Mouse (Mus musculus): ENCODE data around the gene Hkdc1. TPM values are rescaled to one million over a fixed set of nuclear protein-coding genes. Genes with fewer than 3 reads are reported as not detected.

The Hkdc1 gene
- total and polyA plus RNA-seq, 3 experiments: 0.05 TPM; not detected in 2

DNA sequence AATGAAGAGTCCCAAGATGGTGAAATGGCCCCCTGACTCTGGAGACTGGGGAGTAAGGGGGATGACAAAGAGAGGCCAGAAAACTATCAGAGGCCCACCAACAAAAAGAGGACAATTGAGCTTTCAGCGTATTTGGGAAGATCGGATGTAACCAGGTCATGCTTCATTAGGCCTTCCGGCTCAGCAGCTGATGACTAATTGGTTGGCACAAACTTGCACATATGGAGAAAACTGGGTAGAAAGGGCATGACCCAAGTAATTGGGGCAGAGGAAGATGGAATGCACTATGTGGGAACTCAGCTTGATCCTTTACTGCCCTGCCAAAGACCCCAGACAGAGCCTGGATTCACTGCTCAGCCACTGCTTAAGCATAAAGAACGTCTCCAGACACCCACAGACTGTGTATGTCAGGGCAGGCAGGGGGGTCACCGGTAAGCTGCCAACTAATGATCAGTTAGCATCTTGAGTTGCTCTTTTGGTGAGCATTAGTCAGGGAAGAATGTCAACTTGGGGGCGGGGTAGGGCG lies 3.4 kb downstream of the Hkdc1 start:
- H3K27me3 ChIP-seq (ENCODE audit: insufficient read depth, low read length): peaks cover 11% of the 10 kb centered on the region; the same call in 1 of the 2 replicates
- TF ChIP-seq CTCF (IDR thresholded peaks at IDR 0.05; ENCODE audit: low read depth, low read length): no peak
- no peak for TF ChIP-seq TAL1 (conservative IDR thresholded peaks at IDR 0.05; ENCODE audit: low read depth, low read length)
- no peak for TF ChIP-seq POLR2AphosphoS5 (IDR thresholded peaks at IDR 0.05; ENCODE audit: insufficient replicate concordance, low read depth, low read length)
- no peak for TF ChIP-seq GATA1 (IDR thresholded peaks at IDR 0.05; ENCODE audit: borderline replicate concordance, low read length)
- no peak for TF ChIP-seq GATA2 (IDR thresholded peaks at IDR 0.05; ENCODE audit: borderline replicate concordance, low read depth, low read length)
- DNase-seq (ENCODE audit: low spot score) (no peak), ATAC-seq (ENCODE audit: extremely low read depth, insufficient number of reproducible peaks, low FRiP score, poor library complexity, severe bottlenecking) (no peak)
- H3K9me3 ChIP-seq (replicated peaks): no peaks in the 10 kb centered on the region
- no peak overlapping the region for H3K4me3 ChIP-seq (ENCODE audit: low read depth, low read length)
- peaks cover 15% of the 10 kb centered on the region for H3K4me1 ChIP-seq (ENCODE audit: insufficient read depth, low read depth, low read length)
- no peaks in the 10 kb centered on the region for H3K36me3 ChIP-seq (replicated peaks)

DNA sequence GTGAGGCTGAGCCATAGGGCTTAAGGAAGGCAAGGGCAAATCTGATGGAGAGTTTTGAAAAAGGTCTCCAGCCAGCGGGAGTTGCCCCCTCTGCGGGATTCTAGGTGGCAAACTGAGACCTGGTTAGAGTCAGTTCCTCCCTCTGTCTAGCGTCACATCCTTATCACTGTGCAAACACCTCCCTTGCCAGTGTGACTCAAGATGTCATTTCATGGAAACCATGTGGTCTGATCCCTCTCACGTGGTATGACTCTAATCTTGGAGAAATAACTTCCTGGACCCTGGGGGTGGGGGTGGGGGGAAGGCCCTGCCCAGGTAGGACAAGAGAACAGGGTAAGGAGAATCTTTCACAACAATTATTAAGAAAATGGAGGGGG lies 8.7 kb downstream of the Hkdc1 start:
- H3K4me3 ChIP-seq (ENCODE audit: low read depth, low read length): no peak overlapping the region; the same call in 1 of the 2 replicates
- H3K36me3 ChIP-seq (replicated peaks): no peaks in the 10 kb centered on the region
- ATAC-seq (ENCODE audit: extremely low read depth, insufficient number of reproducible peaks, low FRiP score, poor library complexity, severe bottlenecking): peak; percentile 31; the same call in 1 of the 2 replicates
- H3K4me1 ChIP-seq (ENCODE audit: insufficient read depth, low read depth, low read length): peaks cover 46% of the 10 kb centered on the region
- TF ChIP-seq POLR2AphosphoS5 (IDR thresholded peaks at IDR 0.05; ENCODE audit: insufficient replicate concordance, low read depth, low read length): no peak
- TF ChIP-seq GATA1 (IDR thresholded peaks at IDR 0.05; ENCODE audit: borderline replicate concordance, low read length): no peak
- no peak for TF ChIP-seq CTCF (IDR thresholded peaks at IDR 0.05; ENCODE audit: low read depth, low read length)
- no peak for TF ChIP-seq TAL1 (conservative IDR thresholded peaks at IDR 0.05; ENCODE audit: low read depth, low read length)
- TF ChIP-seq GATA2 (IDR thresholded peaks at IDR 0.05; ENCODE audit: borderline replicate concordance, low read depth, low read length): no peak
- no peak for DNase-seq (ENCODE audit: low spot score)
- no peaks in the 10 kb centered on the region for H3K9me3 ChIP-seq (replicated peaks)
- peaks cover 15% of the 10 kb centered on the region; the same call in 1 of the 2 replicates for H3K27me3 ChIP-seq (ENCODE audit: insufficient read depth, low read length)

DNA sequence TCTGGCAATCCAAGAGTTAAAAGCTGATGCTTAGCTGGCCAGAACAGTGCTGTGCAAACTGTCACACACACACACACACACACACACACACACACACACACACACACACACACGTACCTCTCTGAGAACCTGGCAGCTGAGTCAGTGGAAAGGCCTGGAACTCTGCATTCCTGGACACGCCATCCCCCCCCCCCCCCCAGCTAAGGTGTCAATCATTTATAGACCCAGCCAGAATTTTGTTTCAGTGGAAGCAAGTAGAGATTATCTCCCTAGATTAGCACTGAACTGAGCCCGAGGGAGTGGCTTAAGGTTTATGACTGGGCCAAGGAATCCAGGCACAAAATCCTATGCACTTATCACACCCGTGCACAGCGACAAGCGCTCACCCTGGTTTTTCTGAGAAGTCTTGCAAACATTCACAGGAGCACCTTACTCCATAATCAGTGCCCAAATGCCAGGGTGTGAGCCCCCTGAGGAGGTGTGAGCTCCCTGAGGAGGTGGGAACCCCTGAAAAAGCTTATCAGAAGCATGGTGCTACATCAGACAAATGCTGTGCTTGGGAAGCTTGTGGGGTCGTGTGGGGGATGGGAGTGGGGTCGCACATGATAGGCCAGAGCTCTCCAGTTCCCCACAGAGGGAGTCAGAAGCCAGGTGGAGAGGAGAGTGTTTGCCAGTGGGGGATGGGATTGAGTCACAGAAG lies 9.2 kb downstream of the Hkdc1 start:
- ATAC-seq (ENCODE audit: extremely low read depth, insufficient number of reproducible peaks, low FRiP score, poor library complexity, severe bottlenecking) (peak; percentile 70), DNase-seq (ENCODE audit: low spot score) (no peak)
- TF ChIP-seq CTCF (IDR thresholded peaks at IDR 0.05; ENCODE audit: low read depth, low read length): no peak
- TF ChIP-seq GATA2 (IDR thresholded peaks at IDR 0.05; ENCODE audit: borderline replicate concordance, low read depth, low read length): no peak
- no peak for TF ChIP-seq POLR2AphosphoS5 (IDR thresholded peaks at IDR 0.05; ENCODE audit: insufficient replicate concordance, low read depth, low read length)
- no peak for TF ChIP-seq GATA1 (IDR thresholded peaks at IDR 0.05; ENCODE audit: borderline replicate concordance, low read length)
- TF ChIP-seq TAL1 (conservative IDR thresholded peaks at IDR 0.05; ENCODE audit: low read depth, low read length): no peak; the same call in 1 of the 2 replicates
- Histone ChIP-seq H3K36me3 (replicated peaks) (no peaks in the 10 kb centered on the region), H3K4me3 (ENCODE audit: low read depth, low read length) (no peak overlapping the region; the same call in 1 of the 2 replicates), H3K4me1 (ENCODE audit: insufficient read depth, low read depth, low read length) (peaks cover 46% of the 10 kb centered on the region), H3K9me3 (replicated peaks) (no peaks in the 10 kb centered on the region), H3K27me3 (ENCODE audit: insufficient read depth, low read length) (peaks cover 17% of the 10 kb centered on the region; the same call in 1 of the 2 replicates)

DNA sequence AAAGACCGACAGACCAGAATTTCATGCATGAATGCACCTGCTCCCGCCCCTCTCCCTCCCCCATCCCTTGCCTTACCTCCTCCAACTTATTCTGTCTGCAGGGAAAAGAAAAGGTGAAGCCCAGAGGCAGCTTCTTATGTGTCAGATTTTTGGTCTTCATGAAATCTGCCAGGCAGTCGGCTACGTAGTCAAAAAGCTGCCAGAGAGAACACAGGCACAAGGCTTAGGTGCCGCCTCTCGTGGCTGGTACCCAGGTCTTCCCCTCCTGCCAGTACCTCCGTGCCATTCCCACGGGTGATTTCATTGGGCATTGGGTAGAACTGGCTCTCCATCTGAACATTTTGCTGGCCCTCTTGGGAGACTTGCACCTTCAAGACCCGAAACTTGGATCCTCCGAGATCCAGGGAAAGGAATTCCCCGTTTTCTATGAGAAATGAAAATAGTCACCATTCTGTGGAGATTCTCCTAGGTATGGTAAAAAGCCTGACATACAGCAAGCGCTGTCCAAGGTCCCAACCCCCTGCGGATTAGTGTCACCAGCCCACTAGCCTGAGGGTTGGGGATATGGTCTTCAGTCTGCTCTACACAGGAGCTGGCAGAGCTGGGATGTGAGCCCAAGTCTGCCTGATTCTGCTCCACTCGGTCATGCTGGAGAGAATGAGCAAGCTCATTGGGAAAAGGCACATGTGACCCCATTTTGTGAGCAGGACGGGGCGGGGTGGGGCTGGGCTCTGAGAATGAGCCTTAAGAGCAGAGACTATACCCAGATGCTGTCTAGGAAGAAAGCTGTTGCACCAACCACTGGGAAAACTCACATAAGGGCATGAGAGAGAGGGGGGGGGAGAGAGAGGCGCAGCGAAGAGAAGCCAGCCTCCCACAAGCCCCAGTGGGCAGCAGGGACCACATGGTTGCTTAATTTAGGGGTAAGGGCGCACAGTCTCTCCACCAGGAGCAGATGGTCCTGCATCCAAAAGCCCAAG lies 10.6 kb downstream of the Hkdc1 start:
- Histone ChIP-seq H3K4me1 (ENCODE audit: insufficient read depth, low read depth, low read length) (peaks cover 40% of the 10 kb centered on the region), H3K4me3 (ENCODE audit: low read depth, low read length) (no peak overlapping the region), H3K27me3 (ENCODE audit: insufficient read depth, low read length) (peaks cover 23% of the 10 kb centered on the region), H3K9me3 (replicated peaks) (no peaks in the 10 kb centered on the region), H3K36me3 (replicated peaks) (no peaks in the 10 kb centered on the region)
- no peak for ATAC-seq (ENCODE audit: extremely low read depth, insufficient number of reproducible peaks, low FRiP score, poor library complexity, severe bottlenecking)
- no peak for TF ChIP-seq TAL1 (conservative IDR thresholded peaks at IDR 0.05; ENCODE audit: low read depth, low read length)
- TF ChIP-seq POLR2AphosphoS5 (IDR thresholded peaks at IDR 0.05; ENCODE audit: insufficient replicate concordance, low read depth, low read length): no peak
- TF ChIP-seq GATA1 (IDR thresholded peaks at IDR 0.05; ENCODE audit: borderline replicate concordance, low read length): no peak
- TF ChIP-seq GATA2 (IDR thresholded peaks at IDR 0.05; ENCODE audit: borderline replicate concordance, low read depth, low read length): no peak
- TF ChIP-seq CTCF (IDR thresholded peaks at IDR 0.05; ENCODE audit: low read depth, low read length): no peak
- no peak for DNase-seq (ENCODE audit: low spot score)

DNA sequence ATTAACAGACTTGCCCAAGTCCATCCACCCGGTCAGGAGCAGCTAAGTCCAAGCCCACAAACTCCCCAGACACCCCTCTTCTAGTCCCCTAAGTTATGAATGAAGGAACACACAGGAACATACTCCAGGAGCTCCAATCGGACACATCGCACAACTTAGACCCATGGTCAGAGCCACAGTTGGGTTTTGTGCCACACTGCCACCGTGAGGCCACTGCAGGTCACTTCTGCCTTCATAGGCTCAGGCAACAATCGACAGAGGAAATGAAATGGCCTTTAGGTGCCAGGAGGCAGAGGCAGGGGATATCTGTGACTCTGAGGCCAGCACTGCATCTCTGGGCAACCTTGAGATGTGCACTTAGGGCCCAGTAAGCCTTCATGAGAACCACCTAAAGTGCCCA lies 11.3 kb downstream of the Hkdc1 start:
- H3K27me3 ChIP-seq (ENCODE audit: insufficient read depth, low read length): peaks cover 25% of the 10 kb centered on the region
- H3K36me3 ChIP-seq (replicated peaks): no peaks in the 10 kb centered on the region
- no peaks in the 10 kb centered on the region for H3K9me3 ChIP-seq (replicated peaks)
- peaks cover 39% of the 10 kb centered on the region for H3K4me1 ChIP-seq (ENCODE audit: insufficient read depth, low read depth, low read length)
- no peak overlapping the region for H3K4me3 ChIP-seq (ENCODE audit: low read depth, low read length)
- TF ChIP-seq TAL1 (conservative IDR thresholded peaks at IDR 0.05; ENCODE audit: low read depth, low read length): no peak
- TF ChIP-seq GATA2 (IDR thresholded peaks at IDR 0.05; ENCODE audit: borderline replicate concordance, low read depth, low read length): no peak
- TF ChIP-seq CTCF (IDR thresholded peaks at IDR 0.05; ENCODE audit: low read depth, low read length): peak; percentile 56
- ATAC-seq (ENCODE audit: extremely low read depth, insufficient number of reproducible peaks, low FRiP score, poor library complexity, severe bottlenecking) (no peak), DNase-seq (ENCODE audit: low spot score) (peak; percentile 28)

DNA sequence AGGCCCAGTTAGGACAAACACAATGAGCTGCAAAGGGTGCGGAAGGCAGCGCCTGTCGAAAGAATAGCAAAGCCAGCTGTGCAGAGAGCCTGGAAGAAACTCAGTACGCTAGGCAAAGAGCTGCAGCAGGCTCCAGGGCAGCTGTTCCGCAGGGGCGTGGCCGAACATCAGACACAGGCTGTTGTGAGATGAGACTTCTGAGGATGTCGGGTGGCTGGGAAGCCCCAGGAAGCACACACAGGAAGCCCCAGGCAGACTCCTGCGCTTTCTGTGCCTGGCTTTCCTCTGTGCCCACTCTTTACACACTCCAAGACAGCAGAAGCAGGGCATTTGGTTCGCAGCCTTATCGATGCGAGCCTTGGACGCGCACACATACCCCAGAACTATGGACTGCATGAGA lies 17.4 kb downstream of the Hkdc1 start:
- TF ChIP-seq TAL1 (conservative IDR thresholded peaks at IDR 0.05; ENCODE audit: low read depth, low read length): no peak
- no peak for TF ChIP-seq GATA1 (IDR thresholded peaks at IDR 0.05; ENCODE audit: borderline replicate concordance, low read length)
- no peak for TF ChIP-seq CTCF (IDR thresholded peaks at IDR 0.05; ENCODE audit: low read depth, low read length)
- TF ChIP-seq GATA2 (IDR thresholded peaks at IDR 0.05; ENCODE audit: borderline replicate concordance, low read depth, low read length): no peak
- no peak for TF ChIP-seq POLR2AphosphoS5 (IDR thresholded peaks at IDR 0.05; ENCODE audit: insufficient replicate concordance, low read depth, low read length)
- Histone ChIP-seq H3K9me3 (replicated peaks) (no peaks in the 10 kb centered on the region), H3K4me3 (ENCODE audit: low read depth, low read length) (no peak overlapping the region), H3K4me1 (ENCODE audit: insufficient read depth, low read depth, low read length) (no peaks in the 10 kb centered on the region), H3K27me3 (ENCODE audit: insufficient read depth, low read length) (peaks cover 41% of the 10 kb centered on the region), H3K36me3 (replicated peaks) (no peaks in the 10 kb centered on the region)
- ATAC-seq (ENCODE audit: extremely low read depth, insufficient number of reproducible peaks, low FRiP score, poor library complexity, severe bottlenecking) (no peak), DNase-seq (ENCODE audit: low spot score) (no peak)
